Comparison of ENCODE assay signal across 11 mouse cellular contexts in the genomic region with DNA sequence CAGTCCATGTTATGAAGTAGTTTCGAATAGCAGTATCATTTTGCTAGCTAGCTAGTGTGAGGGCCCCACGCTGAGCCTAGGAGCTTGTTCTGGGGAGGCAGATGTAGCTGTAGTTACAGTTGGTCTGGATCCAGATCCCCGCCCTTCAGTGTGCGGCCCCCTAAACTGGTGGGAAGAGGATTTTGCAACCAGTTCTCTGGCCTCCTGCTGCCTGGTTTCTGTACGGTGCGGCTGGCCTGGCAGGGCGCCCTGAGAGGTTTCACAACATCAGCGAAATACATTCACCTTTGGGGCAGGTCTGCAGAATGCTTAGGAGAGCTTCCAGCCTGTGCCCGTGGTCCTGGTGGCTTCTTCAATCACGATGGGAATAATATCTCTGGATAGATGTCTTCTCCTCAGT. TPM values are rescaled to one million over a fixed set of nuclear protein-coding genes. Genes with fewer than 3 reads are reported as not detected.
DNase-seq lines count a peak whose midpoint lies in the region; ATAC-seq and TF ChIP-seq lines count a peak whose summit lies in the region.
"Had no signal": no experiment of that assay in that cellular context is flagged by ENCODE, and none has a peak within 500 bp of the region (broad histone marks: within the 10 kb centered on the region; RNA-seq: fewer than 3 reads in every experiment).

No protein-coding gene starts in this region.

- TF ChIP-seq CTCF in bone marrow, adult 2 months (IDR thresholded peaks at IDR 0.05; ENCODE audit: control insufficient read depth, insufficient read depth, low read length) = no peak

- ATAC-seq in heart, embryonic 13.5 days (ENCODE audit: extremely low read depth, insufficient number of reproducible peaks, low FRiP score, low TSS enrichment) = no peak
- no peak for ATAC-seq in megakaryocyte-erythroid progenitor cell, adult 5-6 weeks (replicated peaks; ENCODE audit: low FRiP score, low TSS enrichment, poor library complexity, severe bottlenecking)

- peaks cover 33% of the 10 kb centered on the region for H3K4me1 ChIP-seq in heart, embryonic 13.5 days
- no peaks in the 10 kb centered on the region; the same call in 1 of the 2 replicates for H3K4me1 ChIP-seq in bone marrow, adult 2 months (ENCODE audit: control insufficient read depth, insufficient read depth, low read length)

- H3K9ac ChIP-seq in heart, embryonic 13.5 days = 0 out of 2 replicates have a peak overlapping the region, but pooled peaks have one; percentile 85

- no peak overlapping the region for H3K27ac ChIP-seq in heart, embryonic 13.5 days (replicated peaks)
- no peak overlapping the region for H3K27ac ChIP-seq in bone marrow, adult 2 months (ENCODE audit: control insufficient read depth, insufficient read depth, low read depth, low read length, poor library complexity)

- no peak overlapping the region for H3K4me3 ChIP-seq in heart, embryonic 13.5 days
- peak overlapping the region; percentile 15 for H3K4me3 ChIP-seq in bone marrow, adult 2 months (replicated peaks; ENCODE audit: control insufficient read depth, low read depth, low read length)

- TF ChIP-seq POLR2A in bone marrow, adult 2 months (IDR thresholded peaks at IDR 0.05; ENCODE audit: borderline replicate concordance, control insufficient read depth, low read depth, low read length) = no peak

- no peak overlapping the region for H3K4me2 ChIP-seq in heart, embryonic 13.5 days

- H3K27me3 ChIP-seq in heart, embryonic 13.5 days (replicated peaks) = peaks cover 6% of the 10 kb centered on the region

- no peak for DNase-seq in heart, adult 9 months (ENCODE audit: low spot score in 2 of 2)
- peak; percentile 81 for DNase-seq in kidney, postnatal 10 days
- peak; percentile 65 for DNase-seq in lung, postnatal 25 days (ENCODE audit: low spot score)
- DNase-seq in cerebellum, adult 11-12 months = no peak
- no peak for DNase-seq in MN1 (ENCODE audit: low spot score)

- 73% methylated on average over 10 of the region's 10 CpGs for WGBS in heart, embryonic 13.5 days
- 29% methylated on average over 10 of the region's 10 CpGs for WGBS in bone marrow, adult 2 months

- H3K9me3 ChIP-seq in heart, embryonic 13.5 days = no peaks in the 10 kb centered on the region

- peaks cover 13% of the 10 kb centered on the region for H3K36me3 ChIP-seq in heart, embryonic 13.5 days

RNA-seq across cellular contexts. Expression of a gene that starts 2.0 kb away (rescaled TPM):
- 18.8 and 23.2 TPM in 2 replicates for polyA plus RNA-seq in heart, embryonic 13.5 days (2015; fragmentation: Nextera tagmentation; extraction: Ambion mirVana)
- 8.1 and 17.2 TPM in 2 replicates for polyA plus RNA-seq in bone marrow, adult 2 months (2011; ENCODE audit: insufficient read depth, insufficient read length, low replicate concordance, missing spikeins)
- total RNA-seq in megakaryocyte-erythroid progenitor cell, adult 5-6 weeks (2014; fragmentation: Nextera tagmentation) = 8.0 and 13.2 TPM in 2 replicates
- total RNA-seq in megakaryocyte-erythroid progenitor cell, adult 5-6 weeks (2017) = 9.9 and 13.3 TPM in 2 replicates

RNA-seq across cellular contexts. Expression of a gene that starts 21.7 kb away (rescaled TPM):
- polyA plus RNA-seq in heart, embryonic 13.5 days (2015; fragmentation: Nextera tagmentation; extraction: Ambion mirVana) = not detected in 2 replicates
- not detected in 2 replicates for polyA plus RNA-seq in bone marrow, adult 2 months (2011; ENCODE audit: insufficient read depth, insufficient read length, low replicate concordance, missing spikeins)
- total RNA-seq in megakaryocyte-erythroid progenitor cell, adult 5-6 weeks (2014; fragmentation: Nextera tagmentation) = not detected in 2 replicates
- not detected in 2 replicates for total RNA-seq in megakaryocyte-erythroid progenitor cell, adult 5-6 weeks (2017)
- total RNA-seq: MEL had no signal
- polyA plus RNA-seq: cortical plate, adult 2 months; limb, embryonic 11.5 days had no signal

RNA-seq across cellular contexts. Expression of a gene that starts 28.6 kb away (rescaled TPM):
- polyA plus RNA-seq in heart, embryonic 13.5 days (2015; fragmentation: Nextera tagmentation; extraction: Ambion mirVana) = not detected in 2 replicates
- not detected in 2 replicates for polyA plus RNA-seq in bone marrow, adult 2 months (2011; ENCODE audit: insufficient read depth, insufficient read length, low replicate concordance, missing spikeins)
- total RNA-seq in megakaryocyte-erythroid progenitor cell, adult 5-6 weeks (2014; fragmentation: Nextera tagmentation) = not detected in 2 replicates
- total RNA-seq in megakaryocyte-erythroid progenitor cell, adult 5-6 weeks (2017) = not detected in 2 replicates
- total RNA-seq: MEL had no signal
- polyA plus RNA-seq: cortical plate, adult 2 months; limb, embryonic 11.5 days had no signal

Comparison
In these comparisons a context has a peak if more than half of its experiments do, and no peak if none do; other contexts are left out.
1. DNase-seq: peak in kidney, postnatal 10 days (single experiment) and lung, postnatal 25 days (single experiment); none in heart, adult 9 months (0 of 2), cerebellum, adult 11-12 months (single experiment) and MN1 (single experiment).